Mouse (Mus musculus) embryonic fibroblast, embryonic 13.5 days (primary cell): Measurements from ENCODE around the gene Pbx1.

Experiments
- CTCF ChIP-seq: IDR thresholded peaks from 2 replicates; pipeline ENCODE4 v1.5.1; 2011; ENCODE audit warnings: mild to moderate bottlenecking, control low read depth, low read length, moderate library complexity, borderline replicate concordance; ENCODE audit not compliant: insufficient read depth
- POLR2A ChIP-seq: IDR thresholded peaks from 2 replicates; pipeline ENCODE4 v1.6.1; 2011; ENCODE audit warnings: low read depth, mild to moderate bottlenecking, control low read depth, low read length, moderate library complexity

DNA sequence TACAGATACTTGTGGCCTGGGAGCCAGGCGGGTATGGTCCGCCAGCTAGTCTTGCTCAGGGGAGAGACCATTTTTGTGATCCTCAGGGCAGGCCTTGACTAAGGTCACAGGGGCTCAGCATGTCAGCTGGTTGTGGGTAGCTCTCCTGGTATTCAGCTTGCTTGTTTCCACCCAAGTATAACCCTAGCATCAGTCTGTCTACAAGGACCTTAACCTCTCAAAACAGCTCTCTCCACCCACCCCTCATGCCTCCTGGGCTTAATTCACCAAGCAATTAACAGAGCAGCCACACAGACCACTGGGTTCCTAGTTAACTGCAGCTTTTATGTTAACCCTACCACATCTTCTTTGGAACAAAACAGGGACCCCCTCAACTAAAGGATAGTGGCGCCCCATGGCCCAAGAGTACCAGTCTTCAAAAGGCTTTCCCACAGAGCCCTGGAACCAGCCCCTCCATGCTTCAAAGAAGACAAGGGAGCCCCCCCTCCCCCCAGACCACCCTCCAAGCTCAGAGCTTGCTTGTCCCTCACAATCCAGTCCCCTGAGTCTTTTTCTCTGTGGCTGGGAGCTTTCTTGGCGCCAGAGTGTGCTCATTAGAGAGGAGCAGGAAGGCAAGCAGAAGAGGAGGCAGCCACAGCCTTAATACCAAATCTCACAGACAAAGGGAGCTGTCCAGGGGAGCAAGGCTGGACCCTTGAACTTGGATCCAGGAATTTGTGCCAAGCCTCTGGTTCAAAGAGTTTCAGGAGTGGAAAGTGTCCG lies 48.1 kb downstream of the Pbx1 start:
- TF ChIP-seq CTCF (no peak), POLR2A (no peak)
